Mouse (Mus musculus) neural tube, embryonic 14.5 days (tissue): ENCODE results near the gene Lsm3. TPM values are rescaled to one million over a fixed set of nuclear protein-coding genes. Genes with fewer than 3 reads are reported as not detected.

Experiments
- ATAC-seq: fragments of 200-750 bp; cut with Nextera tagmentation; 2 replicates; pipeline ENCODE4 v1.8.0; 2017; ENCODE audit warnings: low read depth, mild to moderate bottlenecking, moderate TSS enrichment, moderate library complexity
- H3K27ac ChIP-seq: fragments of 300-500 bp; sonication (generic); 2 replicates; pipeline ENCODE4 v1.5.1; 2014; ENCODE audit warnings: low read depth, mild to moderate bottlenecking, control low read depth, low read length, moderate library complexity, mixed read lengths
- H3K27me3 ChIP-seq: fragments of 300-500 bp; sonication (generic); 2 replicates; pipeline ENCODE4 v1.6.1; 2014; ENCODE audit warnings: low read length; ENCODE audit not compliant: control insufficient read depth, insufficient read depth
- H3K36me3 ChIP-seq: fragments of 300-500 bp; sonication (generic); 2 replicates; pipeline ENCODE4 v1.6.1; 2014; ENCODE audit warnings: low read length, mixed read lengths; ENCODE audit not compliant: control insufficient read depth, insufficient read depth
- H3K4me1 ChIP-seq: fragments of 300-500 bp; sonication (generic); 2 replicates; pipeline ENCODE4 v1.6.1; 2014; ENCODE audit warnings: low read length; ENCODE audit not compliant: control insufficient read depth, insufficient read depth
- H3K4me2 ChIP-seq: fragments of 300-500 bp; sonication (generic); 2 replicates; pipeline ENCODE4 v1.6.1; 2014; ENCODE audit warnings: mild to moderate bottlenecking, low read depth, low read length, control low read depth
- H3K4me3 ChIP-seq: fragments of 300-500 bp; sonication (generic); 2 replicates; pipeline ENCODE4 v1.5.1; 2014; ENCODE audit warnings: low read depth, low read length, control low read depth, mixed read lengths
- H3K9ac ChIP-seq: fragments of 300-500 bp; sonication (generic); replicated peaks from 2 replicates; pipeline ENCODE4 v1.6.1; 2014; ENCODE audit warnings: low read depth, mild to moderate bottlenecking, control low read depth, low read length, mixed read lengths
- H3K9me3 ChIP-seq: fragments of 300-500 bp; sonication (generic); 2 replicates; pipeline ENCODE4 v1.6.1; 2016; ENCODE audit warnings: low read length; ENCODE audit not compliant: control insufficient read depth
- WGBS: fragments of 180-500 bp; shearing (Covaris S2); extraction: QIAGEN DNeasy Blood & Tissue Kit; methylation state at CpG from one replicate; pipeline ENCODE4 v1.1.7; 2014; 5-methylcytosine and 5-hydroxymethylcytosine counted together
- polyA plus RNA-seq: library from polyadenylated mRNA; unstranded; fragments of >200 nt; fragmentation: Nextera tagmentation; extraction: Ambion mirVana; gene quantifications from 2 replicates; pipeline ENCODE4 v1.2.1, GENCODE M21; 2014

Lsm3 gene
- polyA plus RNA-seq, 1 experiment from 2014 or later = 172 TPM

- H3K27me3 ChIP-seq = no peaks in the 10 kb centered on the region
- no peaks in the 10 kb centered on the region for H3K9me3 ChIP-seq
- ATAC-seq = peak; percentile 54; the same call in 1 of the 2 replicates
- no peak overlapping the region for H3K4me3 ChIP-seq
- H3K27ac ChIP-seq = no peak overlapping the region
- H3K9ac ChIP-seq = no peak overlapping the region
- WGBS = 49% methylated on average over 5 of the region's 5 CpGs
- no peaks in the 10 kb centered on the region for H3K4me1 ChIP-seq
- H3K36me3 ChIP-seq = peaks cover 9% of the 10 kb centered on the region
- no peak overlapping the region for H3K4me2 ChIP-seq
These were observed 11.6 kb downstream of the Lsm3 start for GRCm38 (mm10) chr6:91527227-91527860.

GRCm38 (mm10) chr6:91528265-91528664, 12.5 kb downstream of the Lsm3 start:
- no peak for ATAC-seq
- Histone ChIP-seq H3K4me3 (no peak overlapping the region), H3K27ac (no peak overlapping the region), H3K9me3 (no peaks in the 10 kb centered on the region), H3K27me3 (no peaks in the 10 kb centered on the region), H3K4me1 (peaks cover under 1% of the 10 kb centered on the region; the same call in 1 of the 2 replicates), H3K36me3 (peaks cover 2% of the 10 kb centered on the region), H3K4me2 (no peak overlapping the region), H3K9ac (no peak overlapping the region)
- 88% methylated on average over 7 of the region's 7 CpGs for WGBS

- H3K4me3 ChIP-seq = no peak overlapping the region
- WGBS = 94% methylated on average over 8 of the region's 8 CpGs
- no peak overlapping the region for H3K9ac ChIP-seq
- H3K4me1 ChIP-seq = peaks cover 7% of the 10 kb centered on the region; the same call in 1 of the 2 replicates
- no peaks in the 10 kb centered on the region for H3K27me3 ChIP-seq
- no peak overlapping the region for H3K4me2 ChIP-seq
- no peak overlapping the region for H3K27ac ChIP-seq
- no peaks in the 10 kb centered on the region for H3K9me3 ChIP-seq
- no peaks in the 10 kb centered on the region for H3K36me3 ChIP-seq
- ATAC-seq = no peak
These were observed 14.9 kb downstream of the Lsm3 start for GRCm38 (mm10) chr6:91530673-91531072.

- Histone ChIP-seq H3K4me3 (no peak overlapping the region), H3K9me3 (no peaks in the 10 kb centered on the region), H3K27ac (no peak overlapping the region), H3K4me2 (no peak overlapping the region), H3K36me3 (no peaks in the 10 kb centered on the region), H3K4me1 (peaks cover 7% of the 10 kb centered on the region; the same call in 1 of the 2 replicates), H3K9ac (no peak overlapping the region), H3K27me3 (no peaks in the 10 kb centered on the region)
- WGBS = 87% methylated on average over 6 of the region's 6 CpGs
- ATAC-seq = no peak
These were observed 15.5 kb downstream of the Lsm3 start for GRCm38 (mm10) chr6:91531276-91531675.

GRCm38 (mm10) chr6:91532661-91533060, 16.9 kb downstream of the Lsm3 start:
- no peak overlapping the region for H3K27ac ChIP-seq
- H3K4me3 ChIP-seq = no peak overlapping the region
- H3K36me3 ChIP-seq = no peaks in the 10 kb centered on the region
- H3K9me3 ChIP-seq = no peaks in the 10 kb centered on the region
- H3K4me2 ChIP-seq = no peak overlapping the region
- no peaks in the 10 kb centered on the region for H3K27me3 ChIP-seq
- 81% methylated on average over 6 of the region's 6 CpGs for WGBS
- no peak overlapping the region for H3K9ac ChIP-seq
- H3K4me1 ChIP-seq = peaks cover 7% of the 10 kb centered on the region; the same call in 1 of the 2 replicates
- no peak for ATAC-seq

- H3K4me2 ChIP-seq = no peak overlapping the region
- peak; percentile 44; the same call in 1 of the 2 replicates for ATAC-seq
- H3K27ac ChIP-seq = 0 out of 2 replicates have a peak overlapping the region, but pooled peaks have one; percentile 28
- H3K9me3 ChIP-seq = no peaks in the 10 kb centered on the region
- H3K27me3 ChIP-seq = no peaks in the 10 kb centered on the region
- WGBS = 45% methylated on average over 5 of the region's 5 CpGs
- no peak overlapping the region for H3K9ac ChIP-seq
- no peak overlapping the region for H3K4me3 ChIP-seq
- H3K4me1 ChIP-seq = peaks cover 7% of the 10 kb centered on the region; the same call in 1 of the 2 replicates
- no peaks in the 10 kb centered on the region for H3K36me3 ChIP-seq
These were observed 17.6 kb downstream of the Lsm3 start for GRCm38 (mm10) chr6:91533359-91533758.

GRCm38 (mm10) chr6:91533771-91534170, 18.0 kb downstream of the Lsm3 start:
- 0 out of 2 replicates have a peak overlapping the region, but pooled peaks have one; percentile 28 for H3K27ac ChIP-seq
- WGBS = 33% methylated on average over 2 of the region's 2 CpGs
- peak; percentile 82 for ATAC-seq

GRCm38 (mm10) chr6:91534268-91534667, 18.5 kb downstream of the Lsm3 start:
- H3K9ac ChIP-seq = no peak overlapping the region
- WGBS = 85% methylated on average over 4 of the region's 4 CpGs
- no peaks in the 10 kb centered on the region for H3K27me3 ChIP-seq
- no peaks in the 10 kb centered on the region for H3K36me3 ChIP-seq
- peaks cover 7% of the 10 kb centered on the region; the same call in 1 of the 2 replicates for H3K4me1 ChIP-seq
- no peak overlapping the region for H3K4me2 ChIP-seq
- H3K27ac ChIP-seq = no peak overlapping the region
- no peaks in the 10 kb centered on the region for H3K9me3 ChIP-seq
- no peak for ATAC-seq
- no peak overlapping the region for H3K4me3 ChIP-seq

More at GRCm38 (mm10) chr6:91533771-91534170, 18.0 kb downstream of the Lsm3 start:
- H3K4me2 ChIP-seq = no peak overlapping the region
- no peaks in the 10 kb centered on the region for H3K9me3 ChIP-seq
- H3K36me3 ChIP-seq = no peaks in the 10 kb centered on the region
- H3K4me3 ChIP-seq = no peak overlapping the region
- H3K4me1 ChIP-seq = peaks cover 7% of the 10 kb centered on the region; the same call in 1 of the 2 replicates
- no peak overlapping the region for H3K9ac ChIP-seq
- H3K27me3 ChIP-seq = no peaks in the 10 kb centered on the region

- H3K4me3 ChIP-seq = no peak overlapping the region
- H3K36me3 ChIP-seq = no peaks in the 10 kb centered on the region
- no peak for ATAC-seq
- WGBS = 72% methylated on average over 3 of the region's 3 CpGs
- H3K27me3 ChIP-seq = no peaks in the 10 kb centered on the region
- no peak overlapping the region for H3K9ac ChIP-seq
- H3K4me1 ChIP-seq = peaks cover 7% of the 10 kb centered on the region; the same call in 1 of the 2 replicates
- no peak overlapping the region for H3K4me2 ChIP-seq
- H3K27ac ChIP-seq = no peak overlapping the region
- no peaks in the 10 kb centered on the region for H3K9me3 ChIP-seq
These were observed 19.5 kb downstream of the Lsm3 start for GRCm38 (mm10) chr6:91535231-91535630.
